In the genomic region with DNA sequence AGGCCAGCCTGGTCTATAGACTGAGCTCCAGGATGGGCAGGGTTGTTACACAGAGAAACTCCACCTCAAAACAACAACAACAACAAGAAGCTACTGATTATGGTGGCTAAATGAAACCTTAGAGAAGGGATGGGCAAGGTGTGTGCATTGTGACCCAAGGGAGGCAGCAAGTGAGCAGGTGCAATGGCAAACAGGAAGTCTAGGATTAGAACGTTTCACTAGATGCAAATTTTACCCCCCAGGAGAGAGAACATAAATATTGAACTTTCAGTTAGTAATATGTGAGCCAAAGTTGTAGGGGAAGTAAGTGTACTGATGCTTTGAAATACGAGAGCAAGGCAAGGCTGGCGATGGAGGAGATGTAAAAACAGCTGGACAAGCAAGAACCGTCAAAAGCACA, we compare ENCODE assay signal across 27 mouse cellular contexts. TPM values are rescaled to one million over a fixed set of nuclear protein-coding genes. Genes with fewer than 3 reads are reported as not detected.
DNase-seq lines count a peak whose midpoint lies in the region; TF ChIP-seq lines count a peak whose summit lies in the region.
"Had no signal": no experiment of that assay in that cellular context is flagged by ENCODE, and none has a peak within 500 bp of the region (broad histone marks: within the 10 kb centered on the region; RNA-seq: fewer than 3 reads in every experiment).

No protein-coding gene starts in this region.

- H3K4me2 ChIP-seq in CH12.LX (ENCODE audit: insufficient read depth, low read depth, poor library complexity, severe bottlenecking): no peak overlapping the region
- H3K4me2 ChIP-seq: embryonic facial prominence, embryonic 13.5 days; forebrain, embryonic 12.5 days; forebrain, embryonic 15.5 days; heart, embryonic 13.5 days; hindbrain, embryonic 13.5 days had no signal

- H3K9ac ChIP-seq in CH12.LX (ENCODE audit: insufficient read depth, low read depth): no peak overlapping the region
- H3K9ac ChIP-seq: embryonic facial prominence, embryonic 13.5 days; forebrain, embryonic 12.5 days; forebrain, embryonic 15.5 days; heart, embryonic 13.5 days; hindbrain, embryonic 13.5 days had no signal

- H3K4me3 ChIP-seq in CH12.LX (replicated peaks in 1 of 3; ENCODE audit: low read depth in 2 of 3, low read length in 2 of 3, poor library complexity in 1 of 3): no peak overlapping the region
- H3K4me3 ChIP-seq: embryonic facial prominence, embryonic 10.5 days; embryonic facial prominence, embryonic 13.5 days; erythroblast, embryonic 14.5 days; forebrain, embryonic 12.5 days; forebrain, embryonic 15.5 days; heart, adult 2 months; heart, embryonic 10.5 days; heart, embryonic 13.5 days; hindbrain, embryonic 13.5 days had no signal

- TF ChIP-seq RAD21 in CH12.LX (IDR thresholded peaks at IDR 0.05; ENCODE audit: low read depth, low read length): no peak

- no peak overlapping the region for H3K27ac ChIP-seq in CH12.LX (ENCODE audit: insufficient read depth, low read depth)
- H3K27ac ChIP-seq: embryonic facial prominence, embryonic 10.5 days; embryonic facial prominence, embryonic 13.5 days; forebrain, embryonic 12.5 days; forebrain, embryonic 15.5 days; heart, adult 2 months; heart, embryonic 10.5 days; heart, embryonic 13.5 days; hindbrain, embryonic 13.5 days had no signal

- in situ Hi-C loops in CH12.LX (cut with MboI; ENCODE audit: low pct_ligation_motif_present, low pct_unique_long_range_greater_than_20kb, low sequenced_read_pairs): no loop called here

- TF ChIP-seq POLR2A in CH12.LX (IDR thresholded peaks at IDR 0.05; ENCODE audit: low read depth, low read length): no peak

- TF ChIP-seq EP300 in CH12.LX (IDR thresholded peaks at IDR 0.05; ENCODE audit: low read length): peak; percentile 42

- no peaks in the 10 kb centered on the region for H3K79me2 ChIP-seq in CH12.LX (replicated peaks; ENCODE audit: control insufficient read depth, extremely low read depth, insufficient read depth, poor library complexity, severe bottlenecking)

- no peaks in the 10 kb centered on the region for H3K36me3 ChIP-seq in CH12.LX (replicated peaks in 1 of 2; ENCODE audit: control insufficient read depth in 1 of 2, insufficient read depth in 1 of 2, low read length in 1 of 2)
- H3K36me3 ChIP-seq in splenic B cell, adult 2 months (ENCODE audit: control insufficient read depth, insufficient read depth, low read length, poor library complexity, severe bottlenecking): no peaks in the 10 kb centered on the region
- H3K36me3 ChIP-seq: embryonic facial prominence, embryonic 10.5 days; embryonic facial prominence, embryonic 13.5 days; forebrain, embryonic 12.5 days; forebrain, embryonic 15.5 days; G1E; heart, embryonic 10.5 days; heart, embryonic 13.5 days; hindbrain, embryonic 13.5 days had no signal

- DNase-seq in spleen, adult 18-20 months: peak; percentile 29 to 35
- DNase-seq in spleen, postnatal 10 days (ENCODE audit: low spot score in 2 of 2): no peak
- DNase-seq in A20 (ENCODE audit: low read depth, low spot score) (peak; percentile 92), CH12.LX (ENCODE audit: extremely low read depth) (peak; percentile 49)
- DNase-seq in splenic B cell, adult 2 months (ENCODE audit: low read depth, low spot score): peak; percentile 80
- no peak for DNase-seq in thymus, postnatal 36 days
- DNase-seq in embryo, embryonic 9.5 days (ENCODE audit: extremely low spot score): no peak
- DNase-seq: adrenal gland, postnatal 10 days; adrenal gland, postnatal 36 days; cerebellum, adult 11 months; cerebellum, adult 2 months; cerebellum, adult 9-11 months; cerebellum, postnatal 25 days; gastrocnemius, postnatal 36 days; heart, adult 2 months; heart, postnatal 14 days; heart, postnatal 4 days had no signal

- dilution Hi-C loops in CH12.LX (cut with MboI; ENCODE audit: extremely low pct_ligation_motif_present, extremely low pct_unique_long_range_greater_than_20kb, low sequenced_read_pairs): no loop called here

- H3K9me3 ChIP-seq in CH12.LX (replicated peaks; ENCODE audit: low read length): peaks cover 34% of the 10 kb centered on the region
- H3K9me3 ChIP-seq: embryonic facial prominence, embryonic 10.5 days; embryonic facial prominence, embryonic 13.5 days; forebrain, embryonic 12.5 days; forebrain, embryonic 15.5 days; G1E; heart, embryonic 10.5 days; hindbrain, embryonic 13.5 days had no signal

- peaks cover 24% of the 10 kb centered on the region for H3K27me3 ChIP-seq in CH12.LX (replicated peaks)
- no peaks in the 10 kb centered on the region for H3K27me3 ChIP-seq in splenic B cell, adult 2 months (ENCODE audit: control insufficient read depth, insufficient read depth, low read length, poor library complexity, severe bottlenecking)
- H3K27me3 ChIP-seq: embryonic facial prominence, embryonic 13.5 days; forebrain, embryonic 12.5 days; forebrain, embryonic 15.5 days; heart, embryonic 13.5 days; hindbrain, embryonic 13.5 days; Patski had no signal

- TF ChIP-seq CTCF in CH12.LX (conservative IDR thresholded peaks at IDR 0.05 in 1 of 2, IDR thresholded peaks at IDR 0.05 in 1 of 2; ENCODE audit: low read depth in 2 of 2, low read length in 2 of 2): no peak

- peaks cover 5 to 16% of the 10 kb centered on the region in 2 experiments; a peak in 3 of 4 replicates for H3K4me1 ChIP-seq in CH12.LX (ENCODE audit: control insufficient read depth in 1 of 2, insufficient read depth in 2 of 2)
- H3K4me1 ChIP-seq: embryonic facial prominence, embryonic 10.5 days; forebrain, embryonic 12.5 days; forebrain, embryonic 15.5 days; heart, embryonic 10.5 days; hindbrain, embryonic 13.5 days had no signal

TF ChIP-seq in CH12.LX, 34 proteins besides CTCF, POLR2A, EP300 and RAD21:
- TF ChIP-seq E2F4 (IDR thresholded peaks at IDR 0.05; ENCODE audit: insufficient replicate concordance, low read depth, low read length): no peak
- no peak for TF ChIP-seq POLR2AphosphoS2 (IDR thresholded peaks at IDR 0.05; ENCODE audit: low read depth, low read length)
- peak; percentile 39; the same call in 1 of the 2 replicates for TF ChIP-seq TCF12 (IDR thresholded peaks at IDR 0.05; ENCODE audit: low read depth, low read length)
- TF ChIP-seq NELFE (IDR thresholded peaks at IDR 0.05; ENCODE audit: low read depth, low read length): no peak
- peak; percentile 31; the same call in 1 of the 2 replicates for TF ChIP-seq BHLHE40 (IDR thresholded peaks at IDR 0.05; ENCODE audit: low read depth, low read length)
- no peak for TF ChIP-seq UBTF (IDR thresholded peaks at IDR 0.05; ENCODE audit: low read depth, low read length)

RNA-seq across cellular contexts. Expression of a gene that starts 17.9 kb away (rescaled TPM):
- 243 and 304 TPM in 2 replicates for total RNA-seq in CH12.LX (2012; rRNA removed)
- total RNA-seq in CH12.LX (2014; rRNA removed): 394 and 426 TPM in 2 replicates
- polyA plus RNA-seq in CH12.LX (2012; ENCODE audit: insufficient read length, low read depth): 745 and 979 TPM in 2 replicates

RNA-seq across cellular contexts. Expression of a gene that starts 27.3 kb away (rescaled TPM):
- total RNA-seq in CH12.LX (2012; rRNA removed): 7.1 and 8.1 TPM in 2 replicates
- total RNA-seq in CH12.LX (2014; rRNA removed): 4.3 and 4.4 TPM in 2 replicates
- 3.4 and 4.4 TPM in 2 replicates for polyA plus RNA-seq in CH12.LX (2012; ENCODE audit: insufficient read length, low read depth)

RNA-seq across cellular contexts. Expression of a gene that starts 35.5 kb away (rescaled TPM):
- 34.5 and 40.3 TPM in 2 replicates for total RNA-seq in CH12.LX (2012; rRNA removed)
- total RNA-seq in CH12.LX (2014; rRNA removed): 58.8 and 59.7 TPM in 2 replicates
- 45.2 and 51.3 TPM in 2 replicates for polyA plus RNA-seq in CH12.LX (2012; ENCODE audit: insufficient read length, low read depth)

Comparison
In these comparisons a context has a peak if more than half of its experiments do, and no peak if none do; other contexts are left out.
1. DNase-seq: peak in spleen, adult 18-20 months (2 of 2), A20 (single experiment), CH12.LX (single experiment) and splenic B cell, adult 2 months (single experiment); none in spleen, postnatal 10 days (0 of 2), thymus, postnatal 36 days (0 of 2) and embryo, embryonic 9.5 days (single experiment).